Mouse (Mus musculus): Measurements from ENCODE around the gene Nsa2. TPM values are rescaled to one million over a fixed set of nuclear protein-coding genes. Genes with fewer than 3 reads are reported as not detected.
A peak's percentile ranks its signal among the peaks of the same experiment; 100 is the strongest.

Gene Nsa2
- polyA plus RNA-seq, 2 experiments: 88.4 to 121 TPM

- WGBS: 69% methylated on average over 7 of the region's 7 CpGs
- H3K4me3 ChIP-seq (replicated peaks; ENCODE audit: low read length): no peak overlapping the region
- no peak overlapping the region for H3K4me2 ChIP-seq (replicated peaks; ENCODE audit: low read depth, low read length, severe bottlenecking)
- DNase-seq (ENCODE audit: low spot score) (no peak), ATAC-seq (ENCODE audit: low FRiP score, low read depth) (no peak)
- no peaks in the 10 kb centered on the region for H3K9me3 ChIP-seq (ENCODE audit: control insufficient read depth, low read length)
- TF ChIP-seq POLR2A (IDR thresholded peaks at IDR 0.05; ENCODE audit: borderline replicate concordance, extremely low read depth, insufficient read depth, insufficient read length): no peak
- H3K27me3 ChIP-seq (ENCODE audit: control insufficient read depth, insufficient read depth, low read length): no peaks in the 10 kb centered on the region
- no peaks in the 10 kb centered on the region for H3K4me1 ChIP-seq (ENCODE audit: control insufficient read depth, insufficient read depth, low read length)
- no peak overlapping the region for H3K27ac ChIP-seq (replicated peaks; ENCODE audit: low read depth, low read length)
- no peaks in the 10 kb centered on the region for H3K36me3 ChIP-seq (ENCODE audit: control insufficient read depth, insufficient read depth, low read length)
- H3K9ac ChIP-seq (ENCODE audit: low read depth, low read length, severe bottlenecking): no peak overlapping the region
Measured at GRCm38 (mm10) chr13:97104996-97105395, 32.7 kb downstream of the Nsa2 start.

GRCm38 (mm10) chr13:97099187-97099852, 38.4 kb downstream of the Nsa2 start, which contains the start of gene Gm6169:
TSS of gene Gm6169 (minus strand) at chr13:97099237.
- 84% methylated on average over 19 of the region's 22 CpGs for WGBS
- H3K9ac ChIP-seq (ENCODE audit: low read depth, low read length, severe bottlenecking): no peak within 1 kb of the TSS
- no peak within 1 kb of the TSS for H3K4me3 ChIP-seq (replicated peaks; ENCODE audit: low read length)
- no peaks in the 10 kb centered on the region for H3K36me3 ChIP-seq (ENCODE audit: control insufficient read depth, insufficient read depth, low read length)
- no peak for ATAC-seq (ENCODE audit: low FRiP score, low read depth)
- DNase-seq (ENCODE audit: low spot score): peak; percentile 40
- no peaks in the 10 kb centered on the region for H3K27me3 ChIP-seq (ENCODE audit: control insufficient read depth, insufficient read depth, low read length)
- no peak within 1 kb of the TSS for H3K4me2 ChIP-seq (replicated peaks; ENCODE audit: low read depth, low read length, severe bottlenecking)
- H3K27ac ChIP-seq (replicated peaks; ENCODE audit: low read depth, low read length): no peak within 1 kb of the TSS
- H3K4me1 ChIP-seq (ENCODE audit: control insufficient read depth, insufficient read depth, low read length): no peaks in the 10 kb centered on the region
- no peak for TF ChIP-seq POLR2A (IDR thresholded peaks at IDR 0.05; ENCODE audit: borderline replicate concordance, extremely low read depth, insufficient read depth, insufficient read length)
- no peaks in the 10 kb centered on the region for H3K9me3 ChIP-seq (ENCODE audit: control insufficient read depth, low read length)

GRCm38 (mm10) chr13:97095726-97096125, 42.0 kb downstream of the Nsa2 start:
- Histone ChIP-seq H3K27me3 (ENCODE audit: control insufficient read depth, insufficient read depth, low read length) (no peaks in the 10 kb centered on the region), H3K4me3 (replicated peaks; ENCODE audit: low read length) (no peak overlapping the region), H3K27ac (replicated peaks; ENCODE audit: low read depth, low read length) (no peak overlapping the region), H3K4me1 (ENCODE audit: control insufficient read depth, insufficient read depth, low read length) (no peaks in the 10 kb centered on the region), H3K9ac (ENCODE audit: low read depth, low read length, severe bottlenecking) (no peak overlapping the region), H3K9me3 (ENCODE audit: control insufficient read depth, low read length) (no peaks in the 10 kb centered on the region), H3K4me2 (replicated peaks; ENCODE audit: low read depth, low read length, severe bottlenecking) (no peak overlapping the region), H3K36me3 (ENCODE audit: control insufficient read depth, insufficient read depth, low read length) (no peaks in the 10 kb centered on the region)
- TF ChIP-seq POLR2A (IDR thresholded peaks at IDR 0.05; ENCODE audit: borderline replicate concordance, extremely low read depth, insufficient read depth, insufficient read length): no peak
- ATAC-seq (ENCODE audit: low FRiP score, low read depth) (no peak), DNase-seq (ENCODE audit: low spot score) (no peak)
- WGBS: 88% methylated on average over 4 of the region's 4 CpGs

GRCm38 (mm10) chr13:97088183-97088582, 49.6 kb downstream of the Nsa2 start:
- TF ChIP-seq POLR2A (IDR thresholded peaks at IDR 0.05; ENCODE audit: borderline replicate concordance, extremely low read depth, insufficient read depth, insufficient read length): no peak
- Histone ChIP-seq H3K9me3 (ENCODE audit: control insufficient read depth, low read length) (no peaks in the 10 kb centered on the region), H3K4me2 (replicated peaks; ENCODE audit: low read depth, low read length, severe bottlenecking) (no peak overlapping the region), H3K9ac (ENCODE audit: low read depth, low read length, severe bottlenecking) (no peak overlapping the region), H3K36me3 (ENCODE audit: control insufficient read depth, insufficient read depth, low read length) (no peaks in the 10 kb centered on the region), H3K4me3 (replicated peaks; ENCODE audit: low read length) (no peak overlapping the region), H3K27ac (replicated peaks; ENCODE audit: low read depth, low read length) (no peak overlapping the region), H3K4me1 (ENCODE audit: control insufficient read depth, insufficient read depth, low read length) (no peaks in the 10 kb centered on the region), H3K27me3 (ENCODE audit: control insufficient read depth, insufficient read depth, low read length) (no peaks in the 10 kb centered on the region)
- DNase-seq (ENCODE audit: low spot score): no peak
- WGBS: 92% methylated on average over 3 of the region's 3 CpGs
- no peak for ATAC-seq (ENCODE audit: low FRiP score, low read depth)

GRCm38 (mm10) chr13:97087421-97087820, 50.3 kb downstream of the Nsa2 start:
- no peaks in the 10 kb centered on the region for H3K9me3 ChIP-seq (ENCODE audit: control insufficient read depth, low read length)
- no peaks in the 10 kb centered on the region for H3K36me3 ChIP-seq (ENCODE audit: control insufficient read depth, insufficient read depth, low read length)
- no peak overlapping the region for H3K4me3 ChIP-seq (replicated peaks; ENCODE audit: low read length)
- no peak overlapping the region for H3K4me2 ChIP-seq (replicated peaks; ENCODE audit: low read depth, low read length, severe bottlenecking)
- no peaks in the 10 kb centered on the region for H3K4me1 ChIP-seq (ENCODE audit: control insufficient read depth, insufficient read depth, low read length)
- H3K9ac ChIP-seq (ENCODE audit: low read depth, low read length, severe bottlenecking): no peak overlapping the region
- DNase-seq (ENCODE audit: low spot score): no peak
- no peak for TF ChIP-seq POLR2A (IDR thresholded peaks at IDR 0.05; ENCODE audit: borderline replicate concordance, extremely low read depth, insufficient read depth, insufficient read length)
- no peak for ATAC-seq (ENCODE audit: low FRiP score, low read depth)
- no peak overlapping the region for H3K27ac ChIP-seq (replicated peaks; ENCODE audit: low read depth, low read length)
- 92% methylated on average over 6 of the region's 6 CpGs for WGBS
- H3K27me3 ChIP-seq (ENCODE audit: control insufficient read depth, insufficient read depth, low read length): no peaks in the 10 kb centered on the region
